In the genomic region with DNA sequence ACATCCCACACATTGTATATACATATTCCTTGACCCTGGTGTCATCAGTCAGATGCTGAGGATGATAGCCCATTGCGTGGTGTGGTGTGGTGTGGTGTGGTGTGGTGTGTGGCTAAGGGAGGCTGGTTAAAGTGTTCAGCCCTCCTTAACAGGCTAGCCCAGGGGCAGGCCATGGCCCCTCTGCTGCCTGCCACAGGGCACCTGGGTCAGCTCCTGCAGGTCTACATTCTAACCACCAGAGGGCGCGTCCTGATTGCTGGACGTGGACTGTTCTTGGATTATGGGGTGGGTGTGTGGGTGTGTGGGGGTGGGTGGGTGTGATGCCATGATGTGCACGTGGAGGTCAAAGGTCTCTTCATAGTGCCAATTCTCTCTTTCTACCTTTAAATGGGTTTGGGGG, we compare ENCODE assay signal across 8 mouse cellular contexts. TPM values are rescaled to one million over a fixed set of nuclear protein-coding genes. Genes with fewer than 3 reads are reported as not detected.
DNase-seq lines count a peak whose midpoint lies in the region; ATAC-seq and TF ChIP-seq lines count a peak whose summit lies in the region.
"Had no signal": no experiment of that assay in that cellular context is flagged by ENCODE, and none has a peak within 500 bp of the region (broad histone marks: within the 10 kb centered on the region; RNA-seq: fewer than 3 reads in every experiment).

No protein-coding gene starts in this region.

- no peaks in the 10 kb centered on the region for H3K4me1 ChIP-seq in cortical plate, adult 2 months (ENCODE audit: control insufficient read depth, insufficient read depth, low read length)
- H3K4me1 ChIP-seq in intestine, embryonic 14.5 days (replicated peaks; ENCODE audit: control insufficient read depth, insufficient read depth, low read length): no peaks in the 10 kb centered on the region; the same call in 1 of the 2 replicates
- H3K4me1 ChIP-seq: heart, embryonic 15.5 days had no signal

- WGBS in intestine, embryonic 14.5 days: 9% methylated on average over 5 of the region's 5 CpGs

- peak; percentile 65 for TF ChIP-seq CTCF in cortical plate, adult 2 months (IDR thresholded peaks at IDR 0.05; ENCODE audit: extremely low read depth, insufficient read depth, low read length)

- H3K36me3 ChIP-seq in intestine, embryonic 14.5 days (ENCODE audit: control insufficient read depth, insufficient read depth, low read length): no peaks in the 10 kb centered on the region
- H3K36me3 ChIP-seq: heart, embryonic 15.5 days had no signal

- intact Hi-C loops in left cerebral cortex, postnatal 4 days (cut with DNase I): no loop called here

- H3K27me3 ChIP-seq in intestine, embryonic 14.5 days (replicated peaks; ENCODE audit: control insufficient read depth, insufficient read depth, low read length): no peaks in the 10 kb centered on the region

- H3K4me2 ChIP-seq in intestine, embryonic 14.5 days (ENCODE audit: low read length): no peak overlapping the region
- H3K4me2 ChIP-seq: heart, embryonic 15.5 days had no signal

- peak; percentile 50; the same call in 1 of the 2 replicates for ATAC-seq in intestine, embryonic 14.5 days (replicated peaks; ENCODE audit: low FRiP score, low TSS enrichment, low read depth)

- H3K4me3 ChIP-seq in cortical plate, adult 2 months (ENCODE audit: insufficient read depth, low read length): no peak overlapping the region
- no peak overlapping the region for H3K4me3 ChIP-seq in intestine, embryonic 14.5 days (ENCODE audit: low read depth, low read length)
- H3K4me3 ChIP-seq: heart, embryonic 15.5 days had no signal

- no peak overlapping the region for H3K27ac ChIP-seq in cortical plate, adult 2 months (ENCODE audit: insufficient read depth, low read length)
- H3K27ac ChIP-seq in intestine, embryonic 14.5 days (ENCODE audit: low read depth): no peak overlapping the region
- H3K27ac ChIP-seq: heart, embryonic 15.5 days had no signal

- DNase-seq in left cerebral cortex, postnatal 4 days: peak; percentile 42
- no peak for DNase-seq in left cerebral cortex, adult 8-10 months (ENCODE audit: low spot score in 2 of 2)
- DNase-seq in NIH3T3 (ENCODE audit: low read depth): peak; percentile 64
- DNase-seq in intestine, embryonic 14.5 days (ENCODE audit: low spot score): peak; percentile 68
- DNase-seq in lung, postnatal 10 days: peak; percentile 62
- peak; percentile 12 to 62 for DNase-seq in thymus, postnatal 10 days (ENCODE audit: low spot score in 2 of 2)

- no peak overlapping the region for H3K9ac ChIP-seq in intestine, embryonic 14.5 days (ENCODE audit: low read length)
- H3K9ac ChIP-seq: heart, embryonic 15.5 days had no signal

- TF ChIP-seq POLR2A in cortical plate, adult 2 months (IDR thresholded peaks at IDR 0.05; ENCODE audit: extremely low read depth, insufficient read depth, low read length): no peak

- H3K9me3 ChIP-seq in intestine, embryonic 14.5 days (ENCODE audit: control insufficient read depth, low read length): no peaks in the 10 kb centered on the region
- H3K9me3 ChIP-seq: heart, embryonic 15.5 days had no signal

RNA-seq across cellular contexts. Expression of gene Sgk2, which starts 18.8 kb away (rescaled TPM):
- not detected for total RNA-seq in left cerebral cortex, postnatal 4 days (2021)
- 1 to 10 TPM; 1.3 to 1.9 (median 1.9) TPM for total RNA-seq in left cerebral cortex, adult 8-10 months (2022)
- polyA plus RNA-seq in cortical plate, adult 2 months (2012; rRNA removed): 2.4 and 2.8 TPM in 2 replicates
- 0.26 and 0.30 TPM in 2 replicates for polyA plus RNA-seq in intestine, embryonic 14.5 days (2014; fragmentation: Nextera tagmentation; extraction: Ambion mirVana)
- polyA plus RNA-seq: heart, embryonic 15.5 days had no signal

RNA-seq across cellular contexts. Expression of gene L3mbtl1, which starts 25.1 kb away (rescaled TPM):
- 10 to 100 TPM; 26.4 to 31.4 TPM for total RNA-seq in left cerebral cortex, postnatal 4 days (2021)
- total RNA-seq in left cerebral cortex, adult 8-10 months (2022): 10 to 100 TPM; 15.2 to 18.6 (median 17.7) TPM
- polyA plus RNA-seq in cortical plate, adult 2 months (2012; rRNA removed): 17.5 and 19.4 TPM in 2 replicates
- 0.07 TPM in 1 of 2 replicates, not detected in the other for polyA plus RNA-seq in intestine, embryonic 14.5 days (2014; fragmentation: Nextera tagmentation; extraction: Ambion mirVana)
- polyA plus RNA-seq: heart, embryonic 15.5 days had no signal

RNA-seq across cellular contexts. Expression of gene Srsf6, which starts 37.0 kb away (rescaled TPM):
- total RNA-seq in left cerebral cortex, postnatal 4 days (2021): 100 to 1,000 TPM; 154 to 158 TPM
- total RNA-seq in left cerebral cortex, adult 8-10 months (2022): 10 to 100 TPM; 76.9 to 90.1 (median 84.4) TPM
- polyA plus RNA-seq in cortical plate, adult 2 months (2012; rRNA removed): 129 and 140 TPM in 2 replicates
- 193 and 195 TPM in 2 replicates for polyA plus RNA-seq in intestine, embryonic 14.5 days (2014; fragmentation: Nextera tagmentation; extraction: Ambion mirVana)

RNA-seq across cellular contexts. Expression of gene Ift52, which starts 48.8 kb away (rescaled TPM):
- total RNA-seq in left cerebral cortex, postnatal 4 days (2021): 10 to 100 TPM; 23.6 to 26.2 TPM
- total RNA-seq in left cerebral cortex, adult 8-10 months (2022): 10 to 100 TPM; 43.3 to 45.9 (median 44.7) TPM
- 34.0 and 34.2 TPM in 2 replicates for polyA plus RNA-seq in cortical plate, adult 2 months (2012; rRNA removed)
- 45.6 and 54.3 TPM in 2 replicates for polyA plus RNA-seq in intestine, embryonic 14.5 days (2014; fragmentation: Nextera tagmentation; extraction: Ambion mirVana)

Comparison
In these comparisons a context has a peak if more than half of its experiments do, and no peak if none do; other contexts are left out.
1. DNase-seq: peak in left cerebral cortex, postnatal 4 days (single experiment), NIH3T3 (single experiment), intestine, embryonic 14.5 days (single experiment), lung, postnatal 10 days (single experiment) and thymus, postnatal 10 days (2 of 2); none in left cerebral cortex, adult 8-10 months (0 of 2).